Mouse (Mus musculus): ENCODE results near the gene Sema4b.

GRCm38 (mm10) chr7:80166740-80167139 lies 19.9 kb upstream of the Sema4b start:
- TF ChIP-seq CTCF (IDR thresholded peaks at IDR 0.05; ENCODE audit: low read depth): 0 out of 2 replicates have a peak, but pooled peaks have one; percentile 17
- peak; percentile 62; the same call in 1 of the 2 replicates for TF ChIP-seq EP300 (IDR thresholded peaks at IDR 0.05; ENCODE audit: low read depth)

Data from liver, embryonic 14.5 days (tissue).